Mouse (Mus musculus): Measurements from ENCODE around the gene Rasa2.

- no peak for TF ChIP-seq EP300 (IDR thresholded peaks at IDR 0.05; ENCODE audit: low read depth)
- no peak for TF ChIP-seq CTCF (IDR thresholded peaks at IDR 0.05; ENCODE audit: low read depth)
Measured at GRCm38 (mm10) chr9:96633771-96634170, 2.4 kb upstream of the Rasa2 start.

All from heart, postnatal 0 days (tissue).